Mouse (Mus musculus) ES-CJ7 (cell line): ENCODE measurements at regions not wholly inside any gene's neighbourhood (a gene's known extent, or its start where the extent isn't known, plus 50 kb on each side); places are given as distances from the start of the nearest gene placed in this dataset.
A peak's percentile ranks its signal among the peaks of the same experiment; 100 is the strongest.

Experiments used
- DNase-seq: peaks from one replicate; pipeline ENCODE4 v3.0.0; 2011; ENCODE audit warnings: low read depth, low spot score

- DNase-seq: no peak
These were observed 723.1 kb upstream of the Brinp1 start for GRCm38 (mm10) chr4:69677315-69677714.

GRCm38 (mm10) chr4:69673456-69673855 lies 719.3 kb upstream of the Brinp1 start:
- DNase-seq: no peak

- DNase-seq: no peak
These were observed 674.7 kb upstream of the Brinp1 start for GRCm38 (mm10) chr4:69628908-69629307.

- DNase-seq: peak; percentile 86
These were observed 672.2 kb upstream of the Brinp1 start for GRCm38 (mm10) chr4:69626426-69626825.

GRCm38 (mm10) chr4:69625831-69626230 lies 671.6 kb upstream of the Brinp1 start:
- DNase-seq: peak; percentile 53

GRCm38 (mm10) chr4:69621058-69621609 lies 666.9 kb upstream of the Brinp1 start:
- no peak for DNase-seq

- DNase-seq: no peak
These were observed 664.0 kb upstream of the Brinp1 start for GRCm38 (mm10) chr4:69618161-69618730.

- no peak for DNase-seq
These were observed 660.7 kb upstream of the Brinp1 start for GRCm38 (mm10) chr4:69614901-69615300.

GRCm38 (mm10) chr4:69611681-69612300 lies 657.6 kb upstream of the Brinp1 start:
- DNase-seq: no peak

GRCm38 (mm10) chr4:69608885-69609284 lies 654.7 kb upstream of the Brinp1 start:
- DNase-seq: no peak

- no peak for DNase-seq
These were observed 642.9 kb upstream of the Brinp1 start for GRCm38 (mm10) chr4:69596992-69597541.

GRCm38 (mm10) chr4:69594022-69594421 lies 639.8 kb upstream of the Brinp1 start:
- no peak for DNase-seq

GRCm38 (mm10) chr4:69576256-69576655 lies 622.1 kb upstream of the Brinp1 start:
- no peak for DNase-seq

GRCm38 (mm10) chr4:69548104-69548503 lies 593.9 kb upstream of the Brinp1 start:
- DNase-seq: no peak

GRCm38 (mm10) chr4:69538172-69538908 lies 584.1 kb upstream of the Brinp1 start:
- no peak for DNase-seq

GRCm38 (mm10) chr4:69533107-69533506 lies 578.9 kb upstream of the Brinp1 start:
- no peak for DNase-seq

GRCm38 (mm10) chr4:69523112-69523511 lies 568.9 kb upstream of the Brinp1 start:
- DNase-seq: no peak

- DNase-seq: no peak
These were observed 554.1 kb upstream of the Brinp1 start for GRCm38 (mm10) chr4:69508281-69508680.

GRCm38 (mm10) chr4:69471200-69471599 lies 517.0 kb upstream of the Brinp1 start:
- DNase-seq: no peak

- no peak for DNase-seq
These were observed 505.8 kb upstream of the Brinp1 start for GRCm38 (mm10) chr4:69459990-69460389.

- DNase-seq: no peak
These were observed 502.2 kb upstream of the Brinp1 start for GRCm38 (mm10) chr4:69456420-69456819.

- DNase-seq: no peak
These were observed 492.0 kb upstream of the Brinp1 start for GRCm38 (mm10) chr4:69446161-69446560.
